In genomic region chr9:96851634-96852033, GRCm38 (mm10) we compare ENCODE assay signal across 17 mouse cellular contexts. TPM values are rescaled to one million over a fixed set of nuclear protein-coding genes. Genes with fewer than 3 reads are reported as not detected.
DNase-seq lines count a peak whose midpoint lies in the region; ATAC-seq and TF ChIP-seq lines count a peak whose summit lies in the region.
"Had no signal": no experiment of that assay in that cellular context is flagged by ENCODE, and none has a peak within 500 bp of the region (broad histone marks: within the 10 kb centered on the region; RNA-seq: fewer than 3 reads in every experiment).

No protein-coding gene starts in this region.

- H3K4me1 ChIP-seq in forebrain, embryonic 10.5 days = 0 out of 2 replicates have a peak, but pooled peaks cover 5% of the 10 kb centered on the region
- 0 out of 2 replicates have a peak, but pooled peaks cover 3% of the 10 kb centered on the region for H3K4me1 ChIP-seq in forebrain, embryonic 15.5 days

- H3K27me3 ChIP-seq in forebrain, embryonic 10.5 days (ENCODE audit: poor library complexity, severe bottlenecking) = no peaks in the 10 kb centered on the region
- no peaks in the 10 kb centered on the region for H3K27me3 ChIP-seq in forebrain, embryonic 15.5 days
- H3K27me3 ChIP-seq: midbrain, embryonic 15.5 days; stomach, embryonic 15.5 days had no signal

- intact Hi-C loops in left cerebral cortex, adult 2 months (cut with DNase I) = no loop called here
- intact Hi-C loops in left cerebral cortex, postnatal 10 days (cut with DNase I) = no loop called here

- DNase-seq in forebrain, embryonic 10.5 days (ENCODE audit: extremely low spot score, low spot score) = no peak
- peak in 1 of 2 experiments; percentile 57 for DNase-seq in left cerebral cortex, adult 2 months (ENCODE audit: extremely low spot score in 1 of 2, low spot score in 2 of 2)
- no peak for DNase-seq in left cerebral cortex, postnatal 10 days (ENCODE audit: extremely low spot score in 1 of 2, low spot score in 2 of 2)
- DNase-seq in right cerebral cortex, adult 2 months (ENCODE audit: low spot score in 2 of 2) = peak; percentile 60 to 63
- DNase-seq in right cerebral cortex, postnatal 14 days = no peak
- no peak for DNase-seq in cerebellum, adult 18-20 months
- no peak for DNase-seq in heart, adult 11 months
- DNase-seq: adrenal gland, postnatal 10 days; cerebellum, postnatal 10 days; forebrain, postnatal 0 days; gastrocnemius, postnatal 25 days; spleen, adult 18-20 months; thymus, postnatal 36 days had no signal

- H3K4me3 ChIP-seq in forebrain, embryonic 10.5 days = no peak overlapping the region
- no peak overlapping the region for H3K4me3 ChIP-seq in forebrain, embryonic 15.5 days
- no peak overlapping the region for H3K4me3 ChIP-seq in left cerebral cortex, adult 2 months
- H3K4me3 ChIP-seq: midbrain, embryonic 15.5 days; stomach, embryonic 15.5 days had no signal

- 0 out of 2 replicates have a peak overlapping the region, but pooled peaks have one; percentile 18 for H3K27ac ChIP-seq in forebrain, embryonic 10.5 days
- no peak overlapping the region for H3K27ac ChIP-seq in forebrain, embryonic 15.5 days (replicated peaks)
- peak overlapping the region; percentile 29; the same call in 1 of the 2 replicates for H3K27ac ChIP-seq in left cerebral cortex, adult 2 months
- H3K27ac ChIP-seq: hindbrain, embryonic 14.5 days; midbrain, embryonic 15.5 days; stomach, embryonic 15.5 days had no signal

- no peaks in the 10 kb centered on the region for H3K9me3 ChIP-seq in forebrain, embryonic 10.5 days
- no peaks in the 10 kb centered on the region for H3K9me3 ChIP-seq in forebrain, embryonic 15.5 days
- H3K9me3 ChIP-seq: midbrain, embryonic 15.5 days; stomach, embryonic 15.5 days had no signal

- no peaks in the 10 kb centered on the region for H3K36me3 ChIP-seq in forebrain, embryonic 10.5 days (replicated peaks)
- H3K36me3 ChIP-seq in forebrain, embryonic 15.5 days = no peaks in the 10 kb centered on the region
- H3K36me3 ChIP-seq: midbrain, embryonic 15.5 days; stomach, embryonic 15.5 days had no signal

- no peak for ATAC-seq in forebrain, embryonic 15.5 days (replicated peaks)
- ATAC-seq: forebrain, postnatal 0 days; midbrain, embryonic 15.5 days had no signal

- H3K4me2 ChIP-seq in forebrain, embryonic 15.5 days (replicated peaks) = no peak overlapping the region
- H3K4me2 ChIP-seq: hindbrain, embryonic 14.5 days; midbrain, embryonic 15.5 days; stomach, embryonic 15.5 days had no signal

- H3K9ac ChIP-seq in forebrain, embryonic 15.5 days (replicated peaks) = no peak overlapping the region
- H3K9ac ChIP-seq: forebrain, postnatal 0 days; hindbrain, embryonic 14.5 days; midbrain, embryonic 15.5 days; stomach, embryonic 15.5 days had no signal

- no peak for TF ChIP-seq CTCF in left cerebral cortex, adult 2 months (IDR thresholded peaks at IDR 0.05)

- WGBS in forebrain, embryonic 10.5 days = 83% methylated on average over 7 of the region's 7 CpGs
- 76% methylated on average over 7 of the region's 7 CpGs for WGBS in forebrain, embryonic 15.5 days

RNA-seq across cellular contexts. Expression of gene Pxylp1, which starts 40.8 kb away (rescaled TPM):
- polyA plus RNA-seq in forebrain, embryonic 10.5 days (2016; fragmentation: Nextera tagmentation; extraction: Ambion mirVana) = 21.5 and 23.8 TPM in 2 replicates
- polyA plus RNA-seq in forebrain, embryonic 15.5 days (2015; fragmentation: Nextera tagmentation; extraction: Ambion mirVana) = 33.8 and 36.6 TPM in 2 replicates
- total RNA-seq in left cerebral cortex, adult 2 months (2021) = 10 to 100 TPM; 17.7 to 19.5 TPM
- total RNA-seq in left cerebral cortex, postnatal 10 days (2021) = 10 to 100 TPM; 15.0 to 16.0 TPM

Comparison
In these comparisons a context has a peak if more than half of its experiments do, and no peak if none do; other contexts are left out.
1. DNase-seq: peak in right cerebral cortex, adult 2 months (2 of 2); none in forebrain, embryonic 10.5 days (single experiment), left cerebral cortex, postnatal 10 days (0 of 2), right cerebral cortex, postnatal 14 days (single experiment), cerebellum, adult 18-20 months (0 of 2) and heart, adult 11 months (single experiment).